Mouse (Mus musculus): ENCODE measurements around the gene 3830403N18Rik. TPM values are rescaled to one million over a fixed set of nuclear protein-coding genes. Genes with fewer than 3 reads are reported as not detected.
"Not testable (repeated sequence)": the region's sequence is repeated elsewhere in the genome, so short reads cannot be mapped to it uniquely, and the experiment has no call there.

Gene 3830403N18Rik
- polyA plus RNA-seq (2016; fragmentation: Nextera tagmentation; extraction: Ambion mirVana), result 0.64 TPM in 1 of 2 replicates, not detected in the other

DNA sequence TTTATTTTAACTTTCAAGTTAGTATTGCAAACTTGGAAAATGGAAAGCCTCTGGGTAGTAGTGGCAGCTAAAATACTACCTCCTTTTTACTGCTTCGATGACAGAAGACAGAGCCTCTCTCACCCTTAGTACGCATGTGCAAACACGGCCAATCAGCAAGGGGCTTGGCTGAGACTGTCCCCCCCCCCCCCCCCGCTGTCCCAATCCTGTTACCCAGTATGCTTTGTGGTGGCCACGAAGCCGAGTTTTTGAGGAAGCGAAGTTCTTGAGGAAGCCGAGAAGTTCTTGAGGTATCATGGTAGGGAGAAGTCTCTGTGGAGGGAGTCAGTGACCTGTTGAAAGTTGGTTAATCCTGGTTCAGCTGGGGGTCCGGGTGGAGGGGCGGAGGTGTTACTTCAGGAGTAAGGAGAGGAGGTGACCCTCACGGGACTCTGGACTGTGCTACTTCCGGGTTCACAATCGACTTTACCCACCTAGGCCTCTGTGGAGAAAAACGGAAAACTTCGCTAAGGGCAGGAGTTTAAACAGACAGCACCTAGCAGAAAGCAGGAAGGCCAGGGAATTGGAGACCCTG is at the start of gene 3830403N18Rik:
Gene 3830403N18Rik, plus strand, starts transcription at position 237 of the 574 bp plus-strand sequence.
- DNase-seq (ENCODE audit: extremely low spot score, low spot score); H3K4me3 ChIP-seq; H3K9me3 ChIP-seq; H3K27ac ChIP-seq; H3K4me1 ChIP-seq; H3K27me3 ChIP-seq (ENCODE audit: poor library complexity, severe bottlenecking); H3K36me3 ChIP-seq (replicated peaks): not testable (repeated sequence)
- 85% methylated on average over 14 of the region's 15 CpGs for WGBS

DNA sequence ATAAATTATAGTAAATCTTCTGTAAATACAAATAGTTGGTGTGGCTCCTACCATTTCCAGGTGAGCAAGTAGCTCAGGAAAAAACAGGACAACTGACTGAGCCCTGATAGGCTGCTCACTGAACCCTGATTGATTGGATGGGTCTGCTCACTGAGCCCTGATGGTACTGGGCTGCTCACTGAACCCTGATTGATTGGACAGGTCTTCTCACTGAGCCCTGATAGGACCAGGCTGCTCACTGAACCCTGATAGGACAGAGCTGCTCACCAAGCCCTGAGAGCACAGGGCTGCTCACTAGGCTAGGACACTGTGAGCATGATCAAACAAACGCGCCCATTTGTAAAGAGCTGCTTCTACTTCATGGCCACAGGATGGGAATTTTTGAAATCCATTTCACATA is 15.0 kb downstream of the 3830403N18Rik start:
- no peaks in the 10 kb centered on the region for H3K27me3 ChIP-seq (ENCODE audit: poor library complexity, severe bottlenecking)
- WGBS, result 93% methylated on average over 2 of the region's 2 CpGs
- no peak overlapping the region for H3K4me3 ChIP-seq

DNA sequence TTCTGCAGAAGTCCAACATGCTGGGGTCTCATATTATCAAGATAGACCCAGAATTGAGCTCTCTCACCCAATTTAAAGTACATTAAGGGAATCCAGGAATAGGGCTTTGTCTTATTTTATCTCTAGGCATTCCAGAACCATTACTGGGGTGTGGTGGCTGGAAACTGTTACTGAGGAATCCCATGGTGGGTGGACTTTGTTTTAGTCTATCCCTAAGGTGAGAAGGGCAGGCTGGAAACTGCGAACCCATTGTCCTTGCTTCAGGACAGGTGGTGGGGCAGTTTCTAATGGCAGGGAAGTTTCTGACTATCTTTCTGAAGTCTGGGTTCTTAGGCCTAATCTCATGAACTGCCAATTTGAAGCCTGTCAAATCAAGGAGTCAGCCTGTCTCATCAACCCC is 50.1 kb downstream of the 3830403N18Rik start:
- not testable (repeated sequence) for H3K9me3 ChIP-seq; H3K4me1 ChIP-seq; DNase-seq (ENCODE audit: extremely low spot score, low spot score); H3K27ac ChIP-seq; H3K4me3 ChIP-seq; H3K27me3 ChIP-seq (ENCODE audit: poor library complexity, severe bottlenecking); H3K36me3 ChIP-seq (replicated peaks)
- WGBS, result no CpG with 5 or more reads among the region's 1 CpGs

More for the DNA sequence above, 15.0 kb downstream of the 3830403N18Rik start:
- DNase-seq (ENCODE audit: extremely low spot score, low spot score), result no peak
- H3K36me3 ChIP-seq (replicated peaks), result no peaks in the 10 kb centered on the region
- no peaks in the 10 kb centered on the region for H3K4me1 ChIP-seq
- no peak overlapping the region for H3K27ac ChIP-seq
- no peaks in the 10 kb centered on the region for H3K9me3 ChIP-seq

Other genes with a start within 250 kb of the 3830403N18Rik start
- gene Gm773, start 76.3 kb downstream of the 3830403N18Rik start, polyA plus RNA-seq (2016; fragmentation: Nextera tagmentation; extraction: Ambion mirVana), result not detected in 2 replicates
- 5.1 and 7.0 TPM in 2 replicates for gene Zfp449, start 209.8 kb downstream of the 3830403N18Rik start, polyA plus RNA-seq (2016; fragmentation: Nextera tagmentation; extraction: Ambion mirVana)
- gene Smim10l2a, start 238.0 kb downstream of the 3830403N18Rik start, polyA plus RNA-seq (2016; fragmentation: Nextera tagmentation; extraction: Ambion mirVana), result 5.9 and 6.6 TPM in 2 replicates

Measured in forebrain, embryonic 10.5 days (tissue).